ENCODE assay signal across 1 mouse cellular context in the genomic region with DNA sequence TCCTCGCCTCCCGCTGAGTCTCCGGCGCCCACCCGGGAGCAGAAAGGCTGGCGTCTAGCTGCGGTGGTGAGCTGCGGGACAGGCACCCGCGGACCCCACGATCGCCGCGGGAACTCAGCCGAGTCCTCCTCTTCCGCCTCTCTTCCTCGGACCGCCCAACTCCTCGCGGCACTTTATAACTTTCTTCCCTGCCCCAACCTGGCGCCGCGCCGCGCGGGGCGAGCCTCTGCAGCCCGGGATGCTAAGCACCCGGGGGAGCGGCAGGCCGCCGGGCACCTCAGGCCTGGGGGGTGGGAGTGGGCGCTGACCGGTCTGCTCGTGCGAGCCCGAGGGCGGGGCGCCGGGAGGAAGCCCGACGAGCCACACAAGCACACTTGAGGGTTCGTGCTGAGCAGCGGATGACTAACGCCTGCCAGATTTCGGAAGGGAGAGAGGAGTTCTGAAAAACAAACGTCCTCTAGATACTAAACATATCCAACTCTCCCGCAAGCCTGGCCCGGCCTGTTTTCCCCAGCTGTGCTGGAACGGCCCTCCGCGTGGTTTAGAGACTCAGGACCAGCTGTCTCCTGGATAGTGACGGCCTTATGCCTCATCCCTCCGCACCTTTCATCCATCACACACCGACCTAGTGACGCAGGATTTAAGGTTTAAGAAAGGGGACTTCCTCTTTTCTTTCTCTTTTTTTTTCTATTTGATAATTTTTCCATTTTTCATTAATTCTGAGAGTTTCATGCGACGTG.
A peak's percentile ranks its signal among the peaks of the same experiment; 100 is the strongest.
TF ChIP-seq lines count a peak whose summit lies in the region.

A gene (minus strand): TSS at position 142 of the 740 bp plus-strand sequence.

TF ChIP-seq in CH12.LX, 34 proteins besides CTCF, POLR2A, EP300 and RAD21 (continued from another document):
- TF ChIP-seq SIN3A (IDR thresholded peaks at IDR 0.05; ENCODE audit: low read length): peak; percentile 84
- TF ChIP-seq MYC (IDR thresholded peaks at IDR 0.05; ENCODE audit: low read depth, low read length): no peak
- TF ChIP-seq ELF1 (IDR thresholded peaks at IDR 0.05; ENCODE audit: low read depth, low read length): peak; percentile 66
- TF ChIP-seq ETS1 (conservative IDR thresholded peaks at IDR 0.05; ENCODE audit: low read depth, low read length): peak; percentile 25; the same call in 1 of the 2 replicates
- no peak for TF ChIP-seq NRF1 (IDR thresholded peaks at IDR 0.05; ENCODE audit: low read depth, low read length)
- TF ChIP-seq MEF2A (IDR thresholded peaks at IDR 0.05; ENCODE audit: borderline replicate concordance, low read depth, low read length): 0 out of 2 replicates have a peak, but pooled peaks have one; percentile 18
- peak; percentile 70 for TF ChIP-seq NELFE (IDR thresholded peaks at IDR 0.05; ENCODE audit: low read depth, low read length)
- 0 out of 2 replicates have a peak, but pooled peaks have one; percentile 39 for TF ChIP-seq ZMIZ1 (IDR thresholded peaks at IDR 0.05; ENCODE audit: low read depth, low read length)
- TF ChIP-seq BHLHE40 (IDR thresholded peaks at IDR 0.05; ENCODE audit: low read depth, low read length): peak; percentile 86
- no peak for TF ChIP-seq PAX5 (IDR thresholded peaks at IDR 0.05; ENCODE audit: low read length)
- 0 out of 2 replicates have a peak, but pooled peaks have one; percentile 34 for TF ChIP-seq KAT2A (IDR thresholded peaks at IDR 0.05; ENCODE audit: insufficient replicate concordance, low read length)
- peak; percentile 71; the same call in 1 of the 2 replicates for TF ChIP-seq MXI1 (IDR thresholded peaks at IDR 0.05; ENCODE audit: low read depth, low read length)
- peak; percentile 35; the same call in 1 of the 2 replicates for TF ChIP-seq TCF12 (IDR thresholded peaks at IDR 0.05; ENCODE audit: low read depth, low read length)
- no peak for TF ChIP-seq USF1 (IDR thresholded peaks at IDR 0.05; ENCODE audit: low read depth, low read length)
- TF ChIP-seq CHD2 (IDR thresholded peaks at IDR 0.05; ENCODE audit: low read length): peak; percentile 43; the same call in 1 of the 2 replicates
- peak; percentile 54; the same call in 1 of the 2 replicates for TF ChIP-seq MAZ (IDR thresholded peaks at IDR 0.05; ENCODE audit: low read depth, low read length)
- 0 out of 2 replicates have a peak, but pooled peaks have one; percentile 30 for TF ChIP-seq TBP (conservative IDR thresholded peaks at IDR 0.05; ENCODE audit: low read depth, low read length)
- TF ChIP-seq HCFC1 (IDR thresholded peaks at IDR 0.05; ENCODE audit: low read depth, low read length): peak; percentile 40; the same call in 1 of the 2 replicates
- peak; percentile 83; the same call in 1 of the 2 replicates for TF ChIP-seq CHD1 (IDR thresholded peaks at IDR 0.05; ENCODE audit: low read depth, low read length)
